Mouse (Mus musculus) olfactory bulb, adult 2 months (tissue): ENCODE data around the gene Ptpn6.

ENCODE experiments used
- CTCF ChIP-seq: fragments of 200-500 bp; IDR thresholded peaks from 2 replicates; pipeline ENCODE4 v1.5.1; 2012; ENCODE audit warnings: low read depth, mild to moderate bottlenecking, low read length, moderate library complexity; ENCODE audit not compliant: insufficient read depth
- POLR2A ChIP-seq: fragments of 200-500 bp; IDR thresholded peaks from 2 replicates; pipeline ENCODE4 v1.6.1; 2012; ENCODE audit warnings: mild to moderate bottlenecking, low read depth, low read length, moderate library complexity; ENCODE audit not compliant: insufficient read depth

GRCm38 (mm10) chr6:124703789-124704188, 34.7 kb downstream of the Ptpn6 start:
- TF ChIP-seq CTCF (no peak), POLR2A (no peak)
